Mouse (Mus musculus): ENCODE measurements at regions not wholly inside any gene's neighbourhood (a gene's known extent, or its start where the extent isn't known, plus 50 kb on each side); places are given as distances from the start of the nearest gene placed in this dataset.

GRCm38 (mm10) chr11:114571144-114571869 lies 97.0 kb upstream of the Rpl38 start:
- TF ChIP-seq POLR2A (IDR thresholded peaks at IDR 0.05; ENCODE audit: borderline replicate concordance, control insufficient read depth, low read depth, low read length), result no peak
- no peak for TF ChIP-seq CTCF (IDR thresholded peaks at IDR 0.05; ENCODE audit: control insufficient read depth, insufficient read depth, low read length)
